Mouse (Mus musculus) brain, adult 2 months (tissue): ENCODE results near the gene Pde4d.
A peak's percentile ranks its signal among the peaks of the same experiment; 100 is the strongest.

ENCODE experiments used
- DNase-seq: peaks from one replicate; pipeline ENCODE4 v3.0.0; 2011; ENCODE audit warnings: low read depth, low spot score

The Pde4d gene

GRCm38 (mm10) chr13:108824638-108825310, 375.0 kb downstream of the Pde4d start:
- peak; percentile 93 for DNase-seq

GRCm38 (mm10) chr13:108825501-108825900, 375.8 kb downstream of the Pde4d start:
- DNase-seq, result no peak

GRCm38 (mm10) chr13:108834197-108834596, 384.4 kb downstream of the Pde4d start:
- peak; percentile 98 for DNase-seq

- DNase-seq, result peak; percentile 81
Measured at GRCm38 (mm10) chr13:108836314-108836713, 386.6 kb downstream of the Pde4d start.

- no peak for DNase-seq
Measured at GRCm38 (mm10) chr13:108839142-108839541, 389.4 kb downstream of the Pde4d start.

GRCm38 (mm10) chr13:108854090-108854489, 404.3 kb downstream of the Pde4d start:
- DNase-seq, result no peak

GRCm38 (mm10) chr13:108856776-108857435, 407.2 kb downstream of the Pde4d start:
- peak; percentile 15 for DNase-seq

- no peak for DNase-seq
Measured at GRCm38 (mm10) chr13:108859336-108859735, 409.6 kb downstream of the Pde4d start.

- DNase-seq, result peak; percentile 90
Measured at GRCm38 (mm10) chr13:108860737-108861136, 411.0 kb downstream of the Pde4d start.

GRCm38 (mm10) chr13:108861707-108862106, 412.0 kb downstream of the Pde4d start:
- no peak for DNase-seq

- no peak for DNase-seq
Measured at GRCm38 (mm10) chr13:108862173-108862572, 412.4 kb downstream of the Pde4d start.

- DNase-seq, result no peak
Measured at GRCm38 (mm10) chr13:108900160-108900559, 450.4 kb downstream of the Pde4d start.

GRCm38 (mm10) chr13:108905121-108905520, 455.4 kb downstream of the Pde4d start:
- no peak for DNase-seq

GRCm38 (mm10) chr13:108909193-108909592, 459.4 kb downstream of the Pde4d start:
- DNase-seq, result no peak

GRCm38 (mm10) chr13:108914626-108915025, 464.9 kb downstream of the Pde4d start:
- no peak for DNase-seq

- DNase-seq, result no peak
Measured at GRCm38 (mm10) chr13:108921146-108921545, 471.4 kb downstream of the Pde4d start.

- no peak for DNase-seq
Measured at GRCm38 (mm10) chr13:108934854-108935253, 485.1 kb downstream of the Pde4d start.

GRCm38 (mm10) chr13:108937272-108937671, 487.5 kb downstream of the Pde4d start:
- no peak for DNase-seq

GRCm38 (mm10) chr13:108952911-108953310, 503.2 kb downstream of the Pde4d start:
- DNase-seq, result no peak

GRCm38 (mm10) chr13:108956059-108956458, 506.3 kb downstream of the Pde4d start:
- DNase-seq, result no peak

- DNase-seq, result no peak
Measured at GRCm38 (mm10) chr13:108964056-108964455, 514.3 kb downstream of the Pde4d start.

GRCm38 (mm10) chr13:108981144-108981543, 531.4 kb downstream of the Pde4d start:
- DNase-seq, result no peak

GRCm38 (mm10) chr13:108998739-108999138, 549.0 kb downstream of the Pde4d start:
- no peak for DNase-seq
